Mouse (Mus musculus): ENCODE measurements around the gene St6galnac5.

Gene St6galnac5

GRCm38 (mm10) chr3:152950914-152951313 lies 31.1 kb downstream of the St6galnac5 start:
- no peak for DNase-seq (ENCODE audit: inconsistent age in 2 of 2, low spot score in 1 of 2)

- DNase-seq (ENCODE audit: inconsistent age in 2 of 2, low spot score in 1 of 2), result no peak
Observed at GRCm38 (mm10) chr3:152950299-152950698, 31.7 kb downstream of the St6galnac5 start.

GRCm38 (mm10) chr3:152949233-152949777 lies 32.7 kb downstream of the St6galnac5 start:
- no peak for DNase-seq (ENCODE audit: inconsistent age in 2 of 2, low spot score in 1 of 2)

GRCm38 (mm10) chr3:152948556-152948955 lies 33.5 kb downstream of the St6galnac5 start:
- no peak for DNase-seq (ENCODE audit: inconsistent age in 2 of 2, low spot score in 1 of 2)

GRCm38 (mm10) chr3:152947031-152947640 lies 34.9 kb downstream of the St6galnac5 start:
- no peak for DNase-seq (ENCODE audit: inconsistent age in 2 of 2, low spot score in 1 of 2)

GRCm38 (mm10) chr3:152944766-152945165 lies 37.3 kb downstream of the St6galnac5 start:
- no peak for DNase-seq (ENCODE audit: inconsistent age in 2 of 2, low spot score in 1 of 2)

GRCm38 (mm10) chr3:152942985-152943384 lies 39.1 kb downstream of the St6galnac5 start:
- no peak for DNase-seq (ENCODE audit: inconsistent age in 2 of 2, low spot score in 1 of 2)

GRCm38 (mm10) chr3:152941671-152942070 lies 40.4 kb downstream of the St6galnac5 start:
- DNase-seq (ENCODE audit: inconsistent age in 2 of 2, low spot score in 1 of 2), result no peak

- no peak for DNase-seq (ENCODE audit: inconsistent age in 2 of 2, low spot score in 1 of 2)
Observed at GRCm38 (mm10) chr3:152936313-152936712, 45.7 kb downstream of the St6galnac5 start.

GRCm38 (mm10) chr3:152933737-152934136 lies 48.3 kb downstream of the St6galnac5 start:
- no peak for DNase-seq (ENCODE audit: inconsistent age in 2 of 2, low spot score in 1 of 2)

GRCm38 (mm10) chr3:152932544-152932943 lies 49.5 kb downstream of the St6galnac5 start:
- no peak for DNase-seq (ENCODE audit: inconsistent age in 2 of 2, low spot score in 1 of 2)

GRCm38 (mm10) chr3:152932096-152932495 lies 50.0 kb downstream of the St6galnac5 start:
- no peak for DNase-seq (ENCODE audit: inconsistent age in 2 of 2, low spot score in 1 of 2)

- DNase-seq (ENCODE audit: inconsistent age in 2 of 2, low spot score in 1 of 2), result no peak
Observed at GRCm38 (mm10) chr3:152931354-152931753, 50.7 kb downstream of the St6galnac5 start.

- no peak for DNase-seq (ENCODE audit: inconsistent age in 2 of 2, low spot score in 1 of 2)
Observed at GRCm38 (mm10) chr3:152929788-152930281, 52.2 kb downstream of the St6galnac5 start.

- no peak for DNase-seq (ENCODE audit: inconsistent age in 2 of 2, low spot score in 1 of 2)
Observed at GRCm38 (mm10) chr3:152929256-152929787, 52.7 kb downstream of the St6galnac5 start.

GRCm38 (mm10) chr3:152928287-152928975 lies 53.6 kb downstream of the St6galnac5 start:
- no peak for DNase-seq (ENCODE audit: inconsistent age in 2 of 2, low spot score in 1 of 2)

GRCm38 (mm10) chr3:152926166-152926565 lies 55.9 kb downstream of the St6galnac5 start:
- DNase-seq (ENCODE audit: inconsistent age in 2 of 2, low spot score in 1 of 2), result no peak

GRCm38 (mm10) chr3:152925364-152925763 lies 56.7 kb downstream of the St6galnac5 start:
- DNase-seq (ENCODE audit: inconsistent age in 2 of 2, low spot score in 1 of 2), result no peak

GRCm38 (mm10) chr3:152923530-152923929 lies 58.5 kb downstream of the St6galnac5 start:
- no peak for DNase-seq (ENCODE audit: inconsistent age in 2 of 2, low spot score in 1 of 2)

GRCm38 (mm10) chr3:152920365-152920764 lies 61.7 kb downstream of the St6galnac5 start:
- DNase-seq (ENCODE audit: inconsistent age in 2 of 2, low spot score in 1 of 2), result no peak

GRCm38 (mm10) chr3:152919101-152919500 lies 62.9 kb downstream of the St6galnac5 start:
- no peak for DNase-seq (ENCODE audit: inconsistent age in 2 of 2, low spot score in 1 of 2)

- no peak for DNase-seq (ENCODE audit: inconsistent age in 2 of 2, low spot score in 1 of 2)
Observed at GRCm38 (mm10) chr3:152917579-152917978, 64.5 kb downstream of the St6galnac5 start.
